Mouse (Mus musculus) small intestine, adult 2 months (tissue): ENCODE measurements around the gene Klc2.

Experiments
- CTCF ChIP-seq: fragments of 200-500 bp; IDR thresholded peaks from 2 replicates; pipeline ENCODE4 v1.5.1; 2012; ENCODE audit warnings: low read depth, mild to moderate bottlenecking, control low read depth, inconsistent platforms, low read length, moderate library complexity, mixed read lengths; ENCODE audit not compliant: insufficient replicate concordance, insufficient read length; ENCODE audit errors: extremely low read depth
- POLR2A ChIP-seq: fragments of 200-500 bp; IDR thresholded peaks from 2 replicates; pipeline ENCODE4 v1.6.1; 2012; ENCODE audit warnings: low read depth, mild to moderate bottlenecking, control low read depth, inconsistent platforms, low read length, moderate library complexity

DNA sequence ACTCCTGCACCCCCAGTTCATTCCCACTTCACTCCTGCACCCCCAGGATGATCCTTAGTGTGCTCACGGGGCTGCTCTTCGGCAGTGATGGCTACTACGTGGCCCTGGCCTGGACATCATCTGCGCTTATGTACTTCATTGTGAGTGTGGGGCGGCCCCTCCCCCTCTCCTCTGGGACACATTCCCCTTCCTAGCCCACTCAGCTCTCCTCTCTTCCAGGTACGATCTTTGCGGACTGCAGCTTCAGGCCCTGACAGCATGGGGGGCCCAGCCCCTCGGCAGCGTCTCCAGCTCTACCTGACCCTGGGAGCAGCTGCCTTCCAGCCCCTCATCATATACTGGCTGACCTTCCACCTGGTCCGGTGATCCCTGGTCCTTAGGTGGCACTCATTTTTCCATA, 26.3 kb downstream of the Klc2 start:
- TF ChIP-seq POLR2A (no peak), CTCF (no peak)
